Mouse (Mus musculus) hindbrain, embryonic 15.5 days (tissue): ENCODE measurements around the gene Evl. TPM values are rescaled to one million over a fixed set of nuclear protein-coding genes. Genes with fewer than 3 reads are reported as not detected.

Source experiments
- ATAC-seq: fragments of 200-750 bp; cut with Nextera tagmentation; 2 replicates; pipeline ENCODE4 v1.8.0; 2017; ENCODE audit warnings: low read depth, moderate number of reproducible peaks, moderate TSS enrichment; ENCODE audit not compliant: low FRiP score
- H3K27ac ChIP-seq: fragments of 300-500 bp; sonication (generic); replicated peaks from 2 replicates; pipeline ENCODE4 v1.5.1; 2015; ENCODE audit warnings: mild to moderate bottlenecking, inconsistent platforms
- H3K27me3 ChIP-seq: fragments of 300-500 bp; sonication (generic); 2 replicates; pipeline ENCODE4 v1.6.1; 2015; ENCODE audit warnings: control low read depth, inconsistent platforms
- H3K36me3 ChIP-seq: fragments of 300-500 bp; sonication (generic); 2 replicates; pipeline ENCODE4 v1.6.1; 2015; ENCODE audit warnings: control low read depth, inconsistent platforms
- H3K4me1 ChIP-seq: fragments of 300-500 bp; sonication (generic); replicated peaks from 2 replicates; pipeline ENCODE4 v1.6.1; 2015; ENCODE audit warnings: control low read depth, inconsistent platforms
- H3K4me2 ChIP-seq: fragments of 300-500 bp; sonication (generic); 2 replicates; pipeline ENCODE4 v1.6.1; 2015; ENCODE audit warnings: moderate library complexity, mild to moderate bottlenecking, inconsistent platforms
- H3K4me3 ChIP-seq: fragments of 300-500 bp; sonication (generic); 2 replicates; pipeline ENCODE4 v1.5.1; 2015; ENCODE audit warnings: mild to moderate bottlenecking, inconsistent platforms
- H3K9ac ChIP-seq: fragments of 300-500 bp; sonication (generic); 2 replicates; pipeline ENCODE4 v1.6.1; 2015; ENCODE audit warnings: inconsistent platforms
- H3K9me3 ChIP-seq: fragments of 300-500 bp; sonication (generic); 2 replicates; pipeline ENCODE4 v1.6.1; 2016; ENCODE audit warnings: control low read depth, inconsistent platforms
- WGBS: fragments of 180-500 bp; shearing (Covaris S2); methylation state at CpG from one replicate; pipeline ENCODE4 v1.1.7; 2015; 5-methylcytosine and 5-hydroxymethylcytosine counted together
- polyA plus RNA-seq: library from polyadenylated mRNA; unstranded; fragments of >200 nt; fragmentation: Nextera tagmentation; extraction: Ambion mirVana; gene quantifications from 2 replicates; pipeline ENCODE4 v1.2.1, GENCODE M21; 2015

Evl gene
- polyA plus RNA-seq, 1 experiment from 2014 or later, result 250 TPM

GRCm38 (mm10) chr12:108630741-108631688 lies 76.5 kb downstream of the Evl start:
- WGBS, result 92% methylated on average over 6 of the region's 6 CpGs
- H3K27me3 ChIP-seq, result no peaks in the 10 kb centered on the region
- no peak overlapping the region for H3K27ac ChIP-seq
- no peaks in the 10 kb centered on the region for H3K36me3 ChIP-seq
- ATAC-seq, result no peak
- no peak overlapping the region for H3K9ac ChIP-seq
- H3K4me3 ChIP-seq, result no peak overlapping the region
- no peaks in the 10 kb centered on the region for H3K4me1 ChIP-seq
- no peak overlapping the region for H3K4me2 ChIP-seq
- no peaks in the 10 kb centered on the region for H3K9me3 ChIP-seq

- no peak overlapping the region for H3K27ac ChIP-seq
- H3K9ac ChIP-seq, result no peak overlapping the region
- no peaks in the 10 kb centered on the region for H3K9me3 ChIP-seq
- no peaks in the 10 kb centered on the region for H3K27me3 ChIP-seq
- H3K4me1 ChIP-seq, result no peaks in the 10 kb centered on the region
- H3K4me2 ChIP-seq, result no peak overlapping the region
- H3K36me3 ChIP-seq, result no peaks in the 10 kb centered on the region
- no peak overlapping the region for H3K4me3 ChIP-seq
- no peak for ATAC-seq
These were observed 78.0 kb downstream of the Evl start for GRCm38 (mm10) chr12:108632501-108632900.

DNA sequence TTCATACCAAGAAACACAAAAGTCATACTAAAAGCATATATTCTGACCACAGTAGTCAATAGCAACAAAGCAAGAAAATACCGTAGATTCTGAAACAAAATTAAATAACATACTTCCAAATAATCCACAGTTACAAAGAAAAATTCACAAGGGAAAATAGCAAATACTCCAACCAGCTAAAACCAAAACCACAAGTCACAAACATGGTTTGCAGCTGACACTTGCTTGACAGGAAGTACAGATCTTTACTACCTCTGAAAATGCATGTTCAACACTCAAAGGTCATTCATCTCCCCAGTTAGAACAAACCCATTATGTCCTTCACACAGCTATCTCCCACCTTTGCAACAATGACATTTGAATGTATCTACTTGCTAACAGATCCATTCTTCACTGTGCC lies 79.5 kb downstream of the Evl start:
- Histone ChIP-seq H3K36me3 (no peaks in the 10 kb centered on the region), H3K9ac (no peak overlapping the region), H3K27ac (no peak overlapping the region), H3K4me2 (no peak overlapping the region), H3K4me1 (0 out of 2 replicates have a peak, but pooled peaks cover 3% of the 10 kb centered on the region), H3K4me3 (no peak overlapping the region), H3K27me3 (no peaks in the 10 kb centered on the region), H3K9me3 (no peaks in the 10 kb centered on the region)
- ATAC-seq, result no peak
- 94% methylated on average over 1 of the region's 1 CpGs for WGBS

DNA sequence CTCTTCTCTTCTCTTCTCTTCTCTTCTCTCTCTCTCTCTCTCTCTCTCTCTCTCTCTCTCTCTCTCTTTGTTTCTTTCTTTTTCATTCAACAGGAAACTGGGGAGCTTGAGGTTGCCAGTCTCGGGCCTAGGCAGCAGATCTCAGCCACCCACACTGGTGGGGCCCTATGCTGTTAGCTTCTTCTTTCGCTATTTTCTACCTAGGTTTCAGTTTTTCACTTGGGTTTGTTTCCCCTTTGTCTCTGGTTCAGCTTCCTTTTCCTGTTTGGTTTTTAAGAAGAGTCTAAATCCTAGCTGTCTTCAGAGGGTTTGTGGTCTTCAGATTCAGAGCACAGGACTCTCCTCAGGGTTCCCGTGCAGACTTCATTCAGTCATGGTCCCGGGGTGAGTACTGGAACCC lies 81.0 kb downstream of the Evl start:
- Histone ChIP-seq H3K4me1 (0 out of 2 replicates have a peak, but pooled peaks cover 3% of the 10 kb centered on the region), H3K4me2 (no peak overlapping the region), H3K27ac (no peak overlapping the region), H3K9ac (no peak overlapping the region), H3K27me3 (no peaks in the 10 kb centered on the region), H3K4me3 (no peak overlapping the region), H3K36me3 (no peaks in the 10 kb centered on the region), H3K9me3 (no peaks in the 10 kb centered on the region)
- WGBS, result 93% methylated on average over 4 of the region's 4 CpGs
- ATAC-seq, result no peak

- no peak overlapping the region for H3K4me2 ChIP-seq
- WGBS, result 82% methylated on average over 5 of the region's 5 CpGs
- H3K9ac ChIP-seq, result no peak overlapping the region
- H3K9me3 ChIP-seq, result no peaks in the 10 kb centered on the region
- H3K27ac ChIP-seq, result no peak overlapping the region
- ATAC-seq, result no peak
- no peak overlapping the region for H3K4me3 ChIP-seq
- H3K4me1 ChIP-seq, result 0 out of 2 replicates have a peak, but pooled peaks cover 3% of the 10 kb centered on the region
- H3K36me3 ChIP-seq, result no peaks in the 10 kb centered on the region
- H3K27me3 ChIP-seq, result no peaks in the 10 kb centered on the region
These were observed 82.9 kb downstream of the Evl start for GRCm38 (mm10) chr12:108637440-108637839.

- H3K27me3 ChIP-seq, result no peaks in the 10 kb centered on the region
- 80% methylated on average over 3 of the region's 3 CpGs for WGBS
- no peak overlapping the region for H3K4me2 ChIP-seq
- H3K9ac ChIP-seq, result no peak overlapping the region
- no peak overlapping the region for H3K4me3 ChIP-seq
- H3K36me3 ChIP-seq, result no peaks in the 10 kb centered on the region
- no peak for ATAC-seq
- H3K9me3 ChIP-seq, result no peaks in the 10 kb centered on the region
- no peak overlapping the region for H3K27ac ChIP-seq
- H3K4me1 ChIP-seq, result 0 out of 2 replicates have a peak, but pooled peaks cover 3% of the 10 kb centered on the region
These were observed 84.6 kb downstream of the Evl start for GRCm38 (mm10) chr12:108639126-108639525.

DNA sequence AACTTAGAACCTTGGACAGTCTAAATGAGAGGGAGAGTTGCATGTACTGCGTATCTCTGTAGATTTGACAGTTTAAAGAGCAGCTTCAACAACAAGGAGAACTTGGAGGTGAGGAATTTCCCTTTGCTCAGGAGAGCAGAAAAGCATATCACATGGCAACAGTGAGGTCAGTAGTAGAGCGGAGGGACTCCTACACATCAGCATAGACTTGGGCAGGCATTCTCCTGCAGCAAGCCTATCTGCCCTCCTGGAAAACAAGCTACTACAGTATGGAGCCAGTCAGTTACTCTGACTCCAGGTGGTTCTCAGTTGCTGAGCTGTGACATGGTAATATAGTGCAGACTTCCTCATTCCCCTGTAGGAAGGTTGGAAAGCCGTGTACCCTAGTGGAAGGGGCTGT lies 87.5 kb downstream of the Evl start:
- no peaks in the 10 kb centered on the region for H3K36me3 ChIP-seq
- no peak overlapping the region for H3K27ac ChIP-seq
- WGBS, result 95% methylated on average over 3 of the region's 3 CpGs

DNA sequence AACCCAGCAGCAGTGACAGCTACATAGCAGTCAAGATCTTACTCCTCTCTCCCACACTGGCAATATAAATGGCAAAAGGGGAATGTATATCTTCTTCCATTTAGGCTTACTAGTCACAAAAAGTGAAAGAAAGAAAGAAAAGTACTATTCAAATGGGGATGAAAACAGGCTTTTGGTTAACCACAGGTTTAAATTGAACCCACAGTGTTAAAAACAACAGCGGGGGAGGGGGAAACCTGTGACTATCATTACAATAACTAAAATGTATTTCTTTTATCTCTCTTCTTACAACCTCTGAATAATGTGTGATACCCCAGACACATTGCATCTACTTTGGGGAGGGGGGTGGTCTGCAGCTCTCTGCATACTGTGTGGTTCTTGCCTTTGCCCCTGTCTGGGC lies 91.7 kb downstream of the Evl start:
- no peaks in the 10 kb centered on the region for H3K9me3 ChIP-seq
- no peak overlapping the region for H3K4me3 ChIP-seq
- no peak overlapping the region for H3K9ac ChIP-seq
- H3K4me2 ChIP-seq, result no peak overlapping the region
- WGBS, result 94% methylated on average over 1 of the region's 1 CpGs
- no peak overlapping the region for H3K27ac ChIP-seq
- no peaks in the 10 kb centered on the region for H3K4me1 ChIP-seq
- H3K36me3 ChIP-seq, result peaks cover 21% of the 10 kb centered on the region
- H3K27me3 ChIP-seq, result no peaks in the 10 kb centered on the region
- ATAC-seq, result no peak

More for the DNA sequence above, 87.5 kb downstream of the Evl start:
- no peaks in the 10 kb centered on the region for H3K9me3 ChIP-seq
- no peak for ATAC-seq
- no peak overlapping the region for H3K4me3 ChIP-seq
- 0 out of 2 replicates have a peak, but pooled peaks cover 3% of the 10 kb centered on the region for H3K4me1 ChIP-seq
- H3K4me2 ChIP-seq, result no peak overlapping the region
- H3K27me3 ChIP-seq, result no peaks in the 10 kb centered on the region
- no peak overlapping the region for H3K9ac ChIP-seq

- Histone ChIP-seq H3K9me3 (no peaks in the 10 kb centered on the region), H3K4me2 (no peak overlapping the region), H3K9ac (no peak overlapping the region), H3K4me1 (no peaks in the 10 kb centered on the region), H3K27me3 (no peaks in the 10 kb centered on the region), H3K4me3 (no peak overlapping the region), H3K36me3 (peaks cover 27% of the 10 kb centered on the region), H3K27ac (no peak overlapping the region)
- no peak for ATAC-seq
These were observed 93.3 kb downstream of the Evl start for GRCm38 (mm10) chr12:108647784-108648183.

DNA sequence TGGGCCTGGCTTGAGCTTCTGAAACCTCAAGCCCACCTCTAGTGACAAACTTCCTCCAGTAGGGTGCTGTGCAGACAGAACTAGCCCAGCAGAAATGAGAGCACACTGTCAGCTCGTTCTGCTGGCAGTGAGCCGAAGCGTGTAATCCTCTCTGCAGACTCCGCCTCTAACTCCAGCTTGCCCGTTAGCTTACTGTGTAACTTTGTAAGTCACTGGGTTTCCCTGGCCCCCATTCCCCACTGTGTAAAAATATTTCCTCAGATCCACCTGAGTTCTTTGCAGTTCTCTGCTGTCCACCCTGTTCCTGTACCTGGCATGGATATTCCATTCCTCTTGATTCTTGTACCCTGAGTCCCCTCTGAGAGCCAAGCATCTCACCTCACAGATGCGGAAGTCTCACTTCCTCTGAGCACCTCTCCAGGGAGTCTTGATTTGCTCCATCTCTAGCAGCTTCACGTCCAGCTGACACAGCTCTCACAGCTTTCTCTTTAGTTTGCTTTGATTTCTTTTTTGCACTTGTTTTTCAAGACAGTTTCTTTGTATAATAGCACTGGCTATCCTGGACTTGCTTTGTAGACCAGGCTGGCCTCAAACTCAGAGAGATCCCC lies 96.6 kb downstream of the Evl start:
- no peaks in the 10 kb centered on the region for H3K9me3 ChIP-seq
- no peak overlapping the region for H3K4me3 ChIP-seq
- 64% methylated on average over 7 of the region's 7 CpGs for WGBS
- peaks cover 48% of the 10 kb centered on the region for H3K36me3 ChIP-seq
- H3K4me2 ChIP-seq, result no peak overlapping the region
- no peak for ATAC-seq
- H3K9ac ChIP-seq, result no peak overlapping the region
- no peak overlapping the region for H3K27ac ChIP-seq
- H3K27me3 ChIP-seq, result no peaks in the 10 kb centered on the region
- no peaks in the 10 kb centered on the region; the same call in 1 of the 2 replicates for H3K4me1 ChIP-seq

GRCm38 (mm10) chr12:108653358-108654335 lies 99.1 kb downstream of the Evl start:
- Histone ChIP-seq H3K4me3 (no peak overlapping the region), H3K36me3 (peaks cover 57% of the 10 kb centered on the region), H3K9ac (no peak overlapping the region), H3K4me2 (no peak overlapping the region), H3K9me3 (no peaks in the 10 kb centered on the region), H3K27me3 (no peaks in the 10 kb centered on the region), H3K27ac (no peak overlapping the region), H3K4me1 (no peaks in the 10 kb centered on the region; the same call in 1 of the 2 replicates)
- ATAC-seq, result no peak
- 84% methylated on average over 11 of the region's 11 CpGs for WGBS
